Mouse (Mus musculus) adrenal gland, postnatal 14 days (tissue): Measurements from ENCODE around the gene Coro7. TPM values are rescaled to one million over a fixed set of nuclear protein-coding genes. Genes with fewer than 3 reads are reported as not detected.
A peak's percentile ranks its signal among the peaks of the same experiment; 100 is the strongest.
"Not testable (repeated sequence)": the region's sequence is repeated elsewhere in the genome, so short reads cannot be mapped to it uniquely, and the experiment has no call there.

Source experiments
- DNase-seq: peaks from one replicate; pipeline ENCODE4 v3.0.0; 2021; ENCODE audit warnings: mixed read lengths
- long read RNA-seq, 2 experiments: library from polyadenylated mRNA; stranded (forward); transcript quantifications; one replicate each; pipeline ENCODE4 v2.0.0; 2021
- total RNA-seq: library from RNA; stranded (reverse); gene quantifications from 2 replicates; pipeline ENCODE4 v1.2.3, GENCODE M21; 2021

Coro7 gene
- total RNA-seq: 33.6 and 38.7 TPM in 2 replicates
- long read RNA-seq, experiment 1, full-length matches to known transcripts: 3 of 15 reads
- long read RNA-seq, experiment 1, partial matches to known transcripts: 4 of 15 reads
- long read RNA-seq, experiment 1, other reads (novel, unspliced or antisense): 8 of 15 reads
- long read RNA-seq, experiment 2, full-length matches to known transcripts: 6 of 18 reads
- long read RNA-seq, experiment 2, partial matches to known transcripts: 5 of 18 reads
- long read RNA-seq, experiment 2, other reads (novel, unspliced or antisense): 7 of 18 reads

- DNase-seq: peak; percentile 95
Observed at GRCm38 (mm10) chr16:4679121-4680018, at the start of gene Coro7. Coro7 (minus strand) TSS chr16:4679777.

DNA sequence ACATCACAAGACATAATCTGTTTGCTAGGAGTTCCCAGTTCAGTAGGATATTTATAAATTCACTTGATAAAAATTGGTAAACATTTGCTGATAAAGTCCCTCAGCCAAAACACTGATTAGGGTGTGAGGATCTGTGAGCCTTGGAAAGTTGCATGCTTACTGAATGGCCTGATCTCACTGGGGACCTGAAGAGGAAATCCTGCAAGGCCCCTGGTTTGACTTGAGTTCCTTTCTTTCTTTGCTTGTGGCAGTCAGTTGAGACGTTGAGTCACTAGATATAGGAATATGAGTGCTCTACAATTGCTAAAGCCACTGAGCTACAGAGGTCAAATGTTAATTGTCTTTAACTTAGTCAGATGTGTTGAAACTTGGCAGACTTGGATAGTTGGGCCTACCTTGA lies 48.4 kb upstream of the Coro7 start:
- DNase-seq: no peak

DNA sequence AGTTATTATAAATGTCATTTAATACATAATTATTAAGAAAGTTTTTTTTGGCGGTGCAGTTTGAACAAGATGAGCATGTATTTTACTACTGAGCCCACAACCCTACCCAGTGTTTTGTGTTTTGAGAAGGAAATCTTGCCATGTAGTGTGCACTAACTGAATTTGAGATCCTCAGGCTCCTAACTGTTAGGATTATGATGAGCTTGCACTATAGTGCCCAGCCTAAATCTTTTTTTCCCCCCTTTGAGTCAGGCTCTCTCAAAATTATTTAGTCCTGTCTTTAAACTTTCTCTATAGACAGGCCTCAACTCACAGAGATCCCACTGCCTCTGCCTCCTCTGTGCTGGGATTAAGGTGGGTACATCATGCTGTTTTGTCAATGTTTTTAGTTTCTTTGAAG lies 47.9 kb upstream of the Coro7 start:
- DNase-seq: no peak

GRCm38 (mm10) chr16:4726528-4727128 lies 47.1 kb upstream of the Coro7 start:
- peak; percentile 68 for DNase-seq

DNA sequence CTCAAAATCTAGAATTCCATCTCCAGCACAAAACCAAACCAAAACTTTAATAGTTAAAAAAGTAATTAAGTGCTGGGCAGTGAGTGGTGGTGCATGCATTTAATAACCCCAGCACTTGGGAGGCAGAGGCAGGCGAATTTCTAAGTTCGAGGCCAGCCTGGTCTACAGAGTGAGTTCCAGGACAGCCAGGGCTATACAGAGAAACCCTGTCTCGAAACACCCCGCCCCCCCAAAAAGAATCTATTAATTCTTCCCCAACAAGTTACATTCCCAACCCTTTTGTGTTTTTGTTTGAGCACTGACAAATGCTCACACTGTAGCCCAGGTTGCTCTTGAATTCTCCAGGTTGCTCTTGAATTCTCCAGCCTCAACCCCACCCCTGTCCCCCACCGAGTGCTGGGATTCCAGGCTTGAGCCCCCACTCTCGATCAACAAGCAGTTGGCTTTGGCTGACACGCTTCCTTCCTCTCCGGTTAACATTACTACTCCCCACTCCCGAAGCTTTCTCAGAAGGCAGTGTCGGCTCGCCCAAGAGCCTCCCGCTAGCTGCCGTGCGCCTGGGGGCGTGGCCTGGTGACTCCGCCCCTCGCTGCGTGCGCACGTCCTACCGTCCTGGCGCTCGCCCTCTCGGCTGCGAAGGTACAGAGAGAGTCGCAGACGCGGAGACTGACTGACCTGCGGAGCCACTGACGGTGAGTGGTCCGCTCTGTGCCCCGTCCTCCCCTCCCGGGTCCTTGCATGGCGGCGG lies 46.4 kb upstream of the Coro7 start, which contains the start of gene Hmox2:
Gene Hmox2 (plus strand): TSS at position 582 of the 748 bp plus-strand sequence.
- peak; percentile 96 for DNase-seq

GRCm38 (mm10) chr16:4725266-4725665 lies 45.7 kb upstream of the Coro7 start:
- DNase-seq: no peak

DNA sequence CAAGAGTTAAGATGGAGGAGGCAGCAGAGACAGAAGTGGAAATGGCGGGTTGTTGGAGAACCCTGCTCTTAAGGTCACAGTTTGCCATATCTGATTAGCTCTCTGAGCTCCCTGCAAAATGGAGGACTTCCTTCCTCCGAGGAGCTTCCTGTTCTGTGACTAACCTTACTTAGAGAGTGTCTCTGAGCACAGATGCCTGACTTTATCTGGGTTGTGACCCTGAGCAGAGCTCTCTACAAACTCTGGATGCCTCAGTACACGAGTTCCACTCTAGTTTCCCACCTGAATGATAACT lies 43.3 kb upstream of the Coro7 start:
- DNase-seq: no peak

DNA sequence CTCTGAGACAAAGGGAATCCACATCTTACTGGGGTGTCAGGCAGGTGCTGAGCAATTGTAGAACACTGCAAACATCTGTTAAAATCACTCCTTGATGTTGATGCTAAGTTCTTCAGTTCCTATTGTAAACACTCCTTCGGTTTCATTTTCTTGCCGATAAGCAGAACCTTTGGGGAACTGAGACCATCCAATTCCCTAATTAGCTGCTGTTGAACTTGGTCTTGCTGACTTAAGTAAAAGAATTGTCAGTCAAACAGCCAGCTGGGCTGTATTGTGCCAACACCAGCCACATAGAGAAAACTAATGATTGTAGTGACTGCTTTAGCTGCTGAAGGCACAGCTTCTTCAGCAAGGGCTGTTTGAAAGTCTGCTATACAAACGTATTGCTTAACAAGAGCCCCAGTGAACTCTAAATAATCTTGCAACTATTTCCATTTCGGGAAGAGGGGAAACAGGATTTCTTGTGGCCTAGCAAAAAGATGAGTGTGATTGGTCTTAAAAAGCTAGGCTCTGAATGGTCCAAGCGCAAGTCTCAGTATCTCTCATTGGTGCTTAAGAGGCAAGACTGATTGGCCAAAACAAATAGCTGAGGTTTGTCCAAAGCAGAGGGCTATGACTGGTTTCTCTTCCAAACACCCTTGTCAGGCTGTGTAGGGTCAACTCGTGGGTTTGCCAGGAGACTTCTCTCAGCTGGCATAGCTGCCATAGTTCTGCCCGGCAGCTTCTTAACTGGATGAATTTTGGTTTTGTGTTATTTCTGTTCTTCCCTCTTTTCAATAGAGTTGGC lies 42.7 kb upstream of the Coro7 start:
- DNase-seq: no peak

DNA sequence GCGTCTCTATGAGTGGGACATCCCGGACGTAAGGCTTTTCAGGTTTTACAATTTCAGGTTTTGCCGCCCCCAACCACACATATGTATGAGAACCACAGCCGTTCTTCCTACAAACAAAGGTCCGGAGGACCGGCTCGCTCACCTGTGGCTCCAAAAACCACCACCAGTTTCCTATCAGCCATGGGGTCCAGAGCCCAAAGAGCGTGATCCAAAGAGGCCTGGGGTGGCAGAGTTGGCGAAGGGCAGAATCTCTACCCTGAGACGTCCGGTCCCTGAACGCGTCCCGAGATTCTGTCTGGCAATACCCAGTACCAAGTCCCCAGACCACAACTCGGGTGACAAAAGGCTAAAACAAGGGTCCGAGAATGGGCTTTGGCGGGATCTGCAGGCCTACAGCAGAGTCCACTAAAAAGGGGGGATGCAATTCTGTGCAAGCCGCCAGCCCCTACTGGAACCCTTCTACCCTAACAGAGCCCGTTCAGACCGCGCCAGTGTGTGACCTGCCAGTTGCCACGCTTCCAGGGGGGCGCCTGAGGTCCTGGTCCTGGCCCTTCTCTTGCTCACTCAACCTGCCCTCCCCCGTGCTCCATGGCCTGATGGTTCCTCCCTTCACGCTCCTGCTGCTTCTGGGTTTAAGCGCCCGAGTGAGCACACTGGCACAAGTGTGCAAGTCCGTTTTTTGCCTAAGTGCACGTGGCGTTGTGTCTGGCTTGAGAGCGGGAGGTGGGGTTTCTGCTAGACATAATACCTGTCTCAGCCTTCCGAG lies 39.4 kb upstream of the Coro7 start, which contains the start of gene Nmral1:
Gene Nmral1 (minus strand): TSS at position 604 of the 766 bp plus-strand sequence.
- peak; percentile 77 for DNase-seq

GRCm38 (mm10) chr16:4717866-4718265 lies 38.3 kb upstream of the Coro7 start:
- no peak for DNase-seq

- no peak for DNase-seq
Observed at GRCm38 (mm10) chr16:4713861-4714710, 34.5 kb upstream of the Coro7 start.

DNA sequence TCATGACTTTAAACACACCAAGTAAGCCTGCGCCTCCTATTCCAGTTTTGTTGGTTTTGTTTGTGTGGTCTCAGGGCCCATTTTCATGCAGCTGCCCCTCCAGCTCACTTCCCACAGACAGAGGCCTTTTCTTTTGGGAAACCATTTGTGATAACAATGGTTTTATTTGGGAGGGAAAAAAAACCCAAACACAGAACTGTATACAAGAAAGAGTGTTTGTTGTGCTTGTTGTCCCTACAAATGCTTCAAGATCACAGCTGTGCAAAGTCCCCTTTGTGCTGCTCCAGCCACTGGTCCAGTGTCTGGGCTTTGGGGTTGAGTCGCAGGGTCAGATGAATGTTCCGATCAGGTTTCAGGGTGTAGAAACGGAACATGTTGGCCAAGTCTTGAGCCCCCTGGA lies 31.6 kb upstream of the Coro7 start:
- no peak for DNase-seq

- DNase-seq: no peak
Observed at GRCm38 (mm10) chr16:4705541-4705940, 26.0 kb upstream of the Coro7 start.

GRCm38 (mm10) chr16:4702646-4703045 lies 23.1 kb upstream of the Coro7 start:
- no peak for DNase-seq

- DNase-seq: no peak
Observed at GRCm38 (mm10) chr16:4701211-4701610, 21.6 kb upstream of the Coro7 start.

GRCm38 (mm10) chr16:4689371-4689770 lies 9.8 kb upstream of the Coro7 start:
- DNase-seq: not testable (repeated sequence)

GRCm38 (mm10) chr16:4684457-4684791 lies 4.8 kb upstream of the Coro7 start:
- DNase-seq: no peak

GRCm38 (mm10) chr16:4683581-4684456 lies 4.2 kb upstream of the Coro7 start:
- DNase-seq: peak; percentile 99

DNA sequence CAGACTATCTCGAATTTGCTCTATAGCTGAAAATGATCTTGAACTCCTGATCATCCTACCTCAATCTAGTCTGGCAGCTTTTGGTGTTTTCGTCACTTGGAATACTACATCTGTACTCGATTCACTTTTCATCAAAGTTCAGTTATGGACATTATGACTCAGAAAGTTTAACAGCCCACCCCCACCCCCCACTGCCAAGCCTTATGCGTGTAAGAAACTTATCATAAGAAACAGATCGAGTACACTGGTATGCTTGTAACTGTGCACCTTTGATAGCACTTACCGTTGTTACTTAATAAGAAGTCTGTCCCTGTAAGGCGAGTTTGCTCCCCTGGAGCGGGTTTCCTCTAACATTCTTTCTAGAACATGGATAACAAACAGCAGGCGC lies 3.6 kb upstream of the Coro7 start:
- no peak for DNase-seq
